Comparison of ENCODE assay signal across 23 mouse cellular contexts in genomic region chr3:104288970-104289680, GRCm38 (mm10).
DNase-seq lines count a peak whose midpoint lies in the region; ATAC-seq and TF ChIP-seq lines count a peak whose summit lies in the region.
"Had no signal": no experiment of that assay in that cellular context is flagged by ENCODE, and none has a peak within 500 bp of the region (broad histone marks: within the 10 kb centered on the region; RNA-seq: fewer than 3 reads in every experiment).

No protein-coding gene starts in this region.

- peak; percentile 87 for ATAC-seq in lung, embryonic 14.5 days (ENCODE audit: insufficient read depth)
- ATAC-seq in liver, embryonic 13.5 days (ENCODE audit: low read depth) = peak; percentile 50; the same call in 1 of the 2 replicates
- peak; percentile 91 for ATAC-seq in stomach, embryonic 15.5 days (ENCODE audit: insufficient read depth, low FRiP score, low read depth)
- ATAC-seq: forebrain, embryonic 14.5 days had no signal

- intact Hi-C loops in heart, postnatal 25 days (cut with DNase I) = no loop called here

- DNase-seq in heart, embryonic 10.5 days (ENCODE audit: low spot score) = peak; percentile 10
- DNase-seq in heart, postnatal 25 days (ENCODE audit: low spot score) = no peak
- peak; percentile 47 for DNase-seq in lung, embryonic 14.5 days
- DNase-seq in lung, postnatal 14 days = no peak
- no peak for DNase-seq in liver, embryonic 13.5 days
- no peak for DNase-seq in thymus, postnatal 36 days
- DNase-seq in limb, embryonic 10.5 days (ENCODE audit: low spot score) = no peak
- DNase-seq: adrenal gland, postnatal 10 days; cerebellum, adult 11 months; cerebellum, postnatal 25 days; gastrocnemius, postnatal 36 days; heart, postnatal 14 days; kidney, postnatal 14 days; layer of hippocampus, adult 9-11 months; spleen, adult 18-20 months; thymus, postnatal 4 days had no signal

- H3K4me2 ChIP-seq in lung, embryonic 14.5 days = 0 out of 2 replicates have a peak overlapping the region, but pooled peaks have one; percentile 18
- H3K4me2 ChIP-seq in liver, embryonic 13.5 days = no peak overlapping the region
- H3K4me2 ChIP-seq in stomach, embryonic 15.5 days = peak overlapping the region; percentile 12; the same call in 1 of the 2 replicates
- H3K4me2 ChIP-seq: heart, embryonic 11.5 days; hindbrain, embryonic 15.5 days; limb, embryonic 13.5 days had no signal

- no peak overlapping the region for H3K9ac ChIP-seq in lung, embryonic 14.5 days
- no peak overlapping the region for H3K9ac ChIP-seq in liver, embryonic 13.5 days
- no peak overlapping the region for H3K9ac ChIP-seq in stomach, embryonic 15.5 days
- H3K9ac ChIP-seq: hindbrain, embryonic 15.5 days; limb, embryonic 13.5 days had no signal

- no peak for TF ChIP-seq CTCF in lung, embryonic 14.5 days (IDR thresholded peaks at IDR 0.05; ENCODE audit: low read depth)

- H3K4me1 ChIP-seq in heart, embryonic 10.5 days = peaks cover 7% of the 10 kb centered on the region; the same call in 1 of the 2 replicates
- no peaks in the 10 kb centered on the region; the same call in 1 of the 2 replicates for H3K4me1 ChIP-seq in lung, embryonic 14.5 days (ENCODE audit: insufficient read depth)
- no peaks in the 10 kb centered on the region for H3K4me1 ChIP-seq in liver, embryonic 13.5 days (replicated peaks)
- peaks cover 8% of the 10 kb centered on the region for H3K4me1 ChIP-seq in stomach, embryonic 15.5 days
- peaks cover 5% of the 10 kb centered on the region; the same call in 1 of the 2 replicates for H3K4me1 ChIP-seq in limb, embryonic 10.5 days
- H3K4me1 ChIP-seq: hindbrain, embryonic 15.5 days had no signal

- H3K4me3 ChIP-seq in heart, embryonic 10.5 days = no peak overlapping the region
- no peak overlapping the region for H3K4me3 ChIP-seq in lung, embryonic 14.5 days (ENCODE audit: low read depth, low read length)
- H3K4me3 ChIP-seq in liver, embryonic 13.5 days (replicated peaks) = no peak overlapping the region
- H3K4me3 ChIP-seq in stomach, embryonic 15.5 days (replicated peaks) = no peak overlapping the region
- no peak overlapping the region for H3K4me3 ChIP-seq in limb, embryonic 10.5 days
- H3K4me3 ChIP-seq: erythroblast, embryonic 14.5 days; hindbrain, embryonic 15.5 days; limb, embryonic 13.5 days; megakaryocyte, embryonic 14.5 days had no signal

- H3K36me3 ChIP-seq in heart, embryonic 10.5 days = no peaks in the 10 kb centered on the region
- no peaks in the 10 kb centered on the region for H3K36me3 ChIP-seq in lung, embryonic 14.5 days (ENCODE audit: insufficient read depth)
- no peaks in the 10 kb centered on the region for H3K36me3 ChIP-seq in liver, embryonic 13.5 days
- no peaks in the 10 kb centered on the region for H3K36me3 ChIP-seq in stomach, embryonic 15.5 days
- no peaks in the 10 kb centered on the region for H3K36me3 ChIP-seq in limb, embryonic 10.5 days
- H3K36me3 ChIP-seq: hindbrain, embryonic 15.5 days; limb, embryonic 13.5 days had no signal

- 79% methylated on average over 5 of the region's 5 CpGs for WGBS in heart, embryonic 10.5 days
- 40% methylated on average over 5 of the region's 5 CpGs for WGBS in lung, embryonic 14.5 days
- WGBS in liver, embryonic 13.5 days (ENCODE audit: insufficient replicate concordance) = 53% methylated on average over 5 of the region's 5 CpGs
- 46% methylated on average over 5 of the region's 5 CpGs for WGBS in stomach, embryonic 15.5 days
- 84% methylated on average over 5 of the region's 5 CpGs for WGBS in limb, embryonic 10.5 days

- no peaks in the 10 kb centered on the region for H3K9me3 ChIP-seq in heart, embryonic 10.5 days
- H3K9me3 ChIP-seq in lung, embryonic 14.5 days (ENCODE audit: low read depth, low read length) = no peaks in the 10 kb centered on the region
- H3K9me3 ChIP-seq in liver, embryonic 13.5 days (replicated peaks) = no peaks in the 10 kb centered on the region
- no peaks in the 10 kb centered on the region for H3K9me3 ChIP-seq in stomach, embryonic 15.5 days
- H3K9me3 ChIP-seq in limb, embryonic 10.5 days (replicated peaks) = no peaks in the 10 kb centered on the region
- H3K9me3 ChIP-seq: hindbrain, embryonic 15.5 days; limb, embryonic 13.5 days; megakaryocyte, embryonic 14.5 days had no signal

- no peaks in the 10 kb centered on the region for H3K27me3 ChIP-seq in heart, embryonic 10.5 days (ENCODE audit: insufficient read depth, poor library complexity, severe bottlenecking)
- H3K27me3 ChIP-seq in lung, embryonic 14.5 days (ENCODE audit: insufficient read depth, low read length) = no peaks in the 10 kb centered on the region
- no peaks in the 10 kb centered on the region for H3K27me3 ChIP-seq in liver, embryonic 13.5 days
- H3K27me3 ChIP-seq in stomach, embryonic 15.5 days (replicated peaks) = no peaks in the 10 kb centered on the region
- no peaks in the 10 kb centered on the region for H3K27me3 ChIP-seq in limb, embryonic 10.5 days (ENCODE audit: low read depth, poor library complexity, severe bottlenecking)
- H3K27me3 ChIP-seq: hindbrain, embryonic 15.5 days; limb, embryonic 13.5 days; megakaryocyte, embryonic 14.5 days had no signal

- H3K27ac ChIP-seq in heart, embryonic 10.5 days = no peak overlapping the region
- peak overlapping the region; percentile 65 for H3K27ac ChIP-seq in lung, embryonic 14.5 days (ENCODE audit: low read depth)
- peak overlapping the region; percentile 58; the same call in 1 of the 2 replicates for H3K27ac ChIP-seq in liver, embryonic 13.5 days
- H3K27ac ChIP-seq in stomach, embryonic 15.5 days = peak overlapping the region; percentile 82
- no peak overlapping the region for H3K27ac ChIP-seq in limb, embryonic 10.5 days
- H3K27ac ChIP-seq: hindbrain, embryonic 15.5 days; limb, embryonic 13.5 days had no signal

Comparison
In these comparisons a context has a peak if more than half of its experiments do, and no peak if none do; other contexts are left out.
1. DNase-seq: peak in heart, embryonic 10.5 days (single experiment) and lung, embryonic 14.5 days (single experiment); none in heart, postnatal 25 days (single experiment), lung, postnatal 14 days (single experiment), liver, embryonic 13.5 days (single experiment), thymus, postnatal 36 days (0 of 2) and limb, embryonic 10.5 days (single experiment).
2. H3K27ac ChIP-seq: peak in lung, embryonic 14.5 days (single experiment), liver, embryonic 13.5 days (single experiment) and stomach, embryonic 15.5 days (single experiment); none in heart, embryonic 10.5 days (single experiment) and limb, embryonic 10.5 days (single experiment).
3. Peak in every context shown above with its lines, with median percentiles within 50 percentile points of each other: ATAC-seq.